Mouse (Mus musculus) liver, postnatal 0 days (tissue): ENCODE measurements around the gene Plcg1. TPM values are rescaled to one million over a fixed set of nuclear protein-coding genes. Genes with fewer than 3 reads are reported as not detected.

Source experiments
- ATAC-seq: fragments of 200-750 bp; cut with Nextera tagmentation; 2 replicates; pipeline ENCODE4 v1.8.0; 2017; ENCODE audit warnings: mild to moderate bottlenecking, moderate library complexity
- DNase-seq: peaks from one replicate; pipeline ENCODE4 v3.0.0-alpha.2; 2016
- H3K27ac ChIP-seq: fragments of 300-500 bp; sonication (generic); 2 replicates; pipeline ENCODE4 v1.5.1; 2014; ENCODE audit warnings: antibody characterized with exemption, moderate library complexity, mild to moderate bottlenecking, low read depth
- H3K27me3 ChIP-seq: fragments of 300-500 bp; sonication (generic); 2 replicates; pipeline ENCODE4 v1.6.1; 2014; ENCODE audit warnings: low read length, control low read depth, mixed read lengths; ENCODE audit not compliant: insufficient read depth
- H3K36me3 ChIP-seq: fragments of 300-500 bp; sonication (generic); replicated peaks from 2 replicates; pipeline ENCODE4 v1.6.1; 2014; ENCODE audit warnings: mild to moderate bottlenecking, control low read depth, low read length, moderate library complexity, mixed read lengths; ENCODE audit not compliant: insufficient read depth
- H3K4me1 ChIP-seq: fragments of 300-500 bp; sonication (generic); 2 replicates; pipeline ENCODE4 v1.6.1; 2014; ENCODE audit warnings: antibody characterized with exemption, mild to moderate bottlenecking, control low read depth; ENCODE audit not compliant: insufficient read depth
- H3K4me2 ChIP-seq: fragments of 300-500 bp; sonication (generic); 2 replicates; pipeline ENCODE4 v1.6.1; 2014; ENCODE audit warnings: low read depth, mild to moderate bottlenecking, low read length, moderate library complexity, mixed read lengths
- H3K4me3 ChIP-seq: fragments of 300-500 bp; sonication (generic); 2 replicates; pipeline ENCODE4 v1.5.1; 2014; ENCODE audit warnings: low read depth, low read length
- H3K9ac ChIP-seq: fragments of 300-500 bp; sonication (generic); replicated peaks from 2 replicates; pipeline ENCODE4 v1.6.1; 2014; ENCODE audit warnings: mild to moderate bottlenecking, moderate library complexity
- H3K9me3 ChIP-seq: fragments of 300-500 bp; sonication (generic); 2 replicates; pipeline ENCODE4 v1.6.1; 2016; ENCODE audit warnings: mild to moderate bottlenecking, control low read depth, low read length, mixed read lengths
- CTCF ChIP-seq: sonication (generic); IDR thresholded peaks from 2 replicates; pipeline ENCODE4 v1.5.1; 2016; ENCODE audit warnings: antibody characterized with exemption, low read depth
- EP300 ChIP-seq: IDR thresholded peaks from 2 replicates; pipeline ENCODE4 v1.6.1; 2016; ENCODE audit warnings: antibody characterized with exemption, low read depth, mild to moderate bottlenecking
- WGBS: fragments of 180-500 bp; shearing (Covaris S2); extraction: QIAGEN DNeasy Blood & Tissue Kit; methylation state at CpG from one replicate; pipeline ENCODE4 v1.1.7; 2014; ENCODE audit not compliant: insufficient replicate concordance; 5-methylcytosine and 5-hydroxymethylcytosine counted together
- polyA plus RNA-seq: library from polyadenylated mRNA; unstranded; fragments of >200 nt; fragmentation: Nextera tagmentation; extraction: Ambion mirVana; gene quantifications from 2 replicates; pipeline ENCODE4 v1.2.1, GENCODE M21; 2015

Plcg1 gene
- polyA plus RNA-seq, 1 experiment from 2014 or later = 6.6 TPM

DNA sequence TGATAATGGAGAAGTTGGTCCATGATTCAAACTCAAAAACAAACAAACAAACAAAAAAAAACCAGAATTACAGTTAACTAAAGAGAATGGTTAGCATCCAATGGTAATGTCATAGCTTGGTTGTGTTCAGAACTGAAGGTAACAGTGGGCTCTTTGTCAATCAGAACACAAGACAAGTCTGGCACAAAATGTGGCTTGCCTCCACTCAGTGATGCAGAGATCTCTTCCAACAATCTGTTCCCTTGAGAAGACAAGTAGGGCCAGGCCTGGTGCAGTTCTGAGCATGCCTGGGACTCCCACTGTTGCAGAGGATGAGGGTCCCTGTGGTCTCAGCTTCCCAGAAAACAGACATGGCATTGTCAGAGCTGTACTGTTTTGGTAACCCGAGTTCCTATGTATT lies 39.8 kb downstream of the Plcg1 start:
- 0 out of 2 replicates have a peak, but pooled peaks cover 7% of the 10 kb centered on the region for H3K36me3 ChIP-seq
- WGBS = 89% methylated on average over 1 of the region's 1 CpGs
- no peak overlapping the region for H3K27ac ChIP-seq
- H3K9ac ChIP-seq = no peak overlapping the region
- no peak for TF ChIP-seq CTCF
- no peaks in the 10 kb centered on the region for H3K27me3 ChIP-seq
- H3K4me3 ChIP-seq = no peak overlapping the region
- no peaks in the 10 kb centered on the region for H3K9me3 ChIP-seq
- no peak for ATAC-seq
- DNase-seq = no peak
- no peaks in the 10 kb centered on the region for H3K4me1 ChIP-seq
- H3K4me2 ChIP-seq = no peak overlapping the region

GRCm38 (mm10) chr2:160771325-160772276 lies 40.5 kb downstream of the Plcg1 start:
- ATAC-seq (no peak), DNase-seq (no peak)
- Histone ChIP-seq H3K36me3 (0 out of 2 replicates have a peak, but pooled peaks cover 7% of the 10 kb centered on the region), H3K4me3 (no peak overlapping the region), H3K4me1 (no peaks in the 10 kb centered on the region), H3K9ac (no peak overlapping the region), H3K27me3 (no peaks in the 10 kb centered on the region), H3K27ac (no peak overlapping the region), H3K9me3 (no peaks in the 10 kb centered on the region), H3K4me2 (no peak overlapping the region)
- TF ChIP-seq CTCF (no peak), EP300 (no peak)
- 77% methylated on average over 8 of the region's 8 CpGs for WGBS

GRCm38 (mm10) chr2:160778034-160778433 lies 46.9 kb downstream of the Plcg1 start:
- H3K4me1 ChIP-seq = no peaks in the 10 kb centered on the region
- no peak overlapping the region for H3K27ac ChIP-seq
- no peaks in the 10 kb centered on the region for H3K9me3 ChIP-seq
- H3K4me3 ChIP-seq = no peak overlapping the region
- TF ChIP-seq EP300 = no peak
- no peak for TF ChIP-seq CTCF
- no peak overlapping the region for H3K4me2 ChIP-seq
- ATAC-seq (no peak), DNase-seq (no peak)
- no peak overlapping the region for H3K9ac ChIP-seq
- no peaks in the 10 kb centered on the region for H3K27me3 ChIP-seq
- H3K36me3 ChIP-seq = peaks cover 14% of the 10 kb centered on the region; the same call in 1 of the 2 replicates
- WGBS = 78% methylated on average over 2 of the region's 2 CpGs

DNA sequence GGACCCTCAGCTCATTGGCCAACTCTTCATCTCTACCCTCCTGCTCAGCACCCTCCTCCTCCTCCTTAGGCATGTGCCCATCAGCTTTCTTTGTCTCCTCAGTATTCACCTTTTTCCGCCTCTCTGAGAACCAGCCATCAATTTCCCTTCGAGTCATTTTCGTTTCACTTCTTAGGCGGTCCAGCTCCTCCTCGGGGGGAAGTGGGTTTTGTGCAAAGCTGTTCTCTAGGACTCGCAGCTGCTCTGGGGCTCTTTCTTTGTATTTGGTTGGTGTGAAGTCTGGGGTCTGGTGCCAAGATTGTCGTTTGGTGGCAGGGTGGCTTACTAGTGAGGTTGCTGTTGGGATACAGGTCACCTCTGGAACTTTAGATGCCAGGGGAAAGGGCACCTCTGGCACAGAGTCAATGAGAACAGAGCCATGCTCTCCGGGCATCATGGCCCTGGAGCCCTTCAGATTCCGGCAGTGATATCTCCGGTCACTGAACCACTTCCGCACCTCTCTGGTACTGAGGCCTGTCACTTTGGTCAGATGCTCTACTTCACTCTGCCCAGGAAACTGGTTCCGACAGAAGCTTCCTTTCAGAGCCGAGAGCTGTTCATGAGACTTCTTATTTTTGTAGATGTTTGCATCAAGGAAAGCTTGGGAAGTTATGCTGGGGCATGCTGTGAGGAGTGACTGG lies 49.2 kb downstream of the Plcg1 start:
- Histone ChIP-seq H3K27me3 (no peaks in the 10 kb centered on the region), H3K4me1 (no peaks in the 10 kb centered on the region), H3K36me3 (peaks cover 14% of the 10 kb centered on the region; the same call in 1 of the 2 replicates), H3K27ac (no peak overlapping the region), H3K4me3 (no peak overlapping the region), H3K9me3 (no peaks in the 10 kb centered on the region), H3K4me2 (no peak overlapping the region), H3K9ac (no peak overlapping the region)
- no peak for DNase-seq
- TF ChIP-seq EP300 (no peak), CTCF (no peak)
- ATAC-seq = no peak
- WGBS = 72% methylated on average over 13 of the region's 13 CpGs

GRCm38 (mm10) chr2:160780834-160781219 lies 49.7 kb downstream of the Plcg1 start:
- no peaks in the 10 kb centered on the region for H3K27me3 ChIP-seq
- DNase-seq = no peak
- ATAC-seq = no peak
- H3K4me2 ChIP-seq = no peak overlapping the region
- no peaks in the 10 kb centered on the region for H3K9me3 ChIP-seq
- no peaks in the 10 kb centered on the region for H3K4me1 ChIP-seq
- no peak for TF ChIP-seq CTCF
- no peak overlapping the region for H3K27ac ChIP-seq
- H3K36me3 ChIP-seq = peaks cover 14% of the 10 kb centered on the region; the same call in 1 of the 2 replicates
- WGBS = 90% methylated on average over 2 of the region's 2 CpGs
- H3K9ac ChIP-seq = no peak overlapping the region
- H3K4me3 ChIP-seq = no peak overlapping the region

GRCm38 (mm10) chr2:160786333-160786732 lies 55.2 kb downstream of the Plcg1 start:
- no peak for TF ChIP-seq EP300
- TF ChIP-seq CTCF = no peak
- H3K36me3 ChIP-seq = peaks cover 1% of the 10 kb centered on the region
- no peak for ATAC-seq
- no peaks in the 10 kb centered on the region for H3K9me3 ChIP-seq
- H3K4me2 ChIP-seq = no peak overlapping the region
- no peak overlapping the region for H3K9ac ChIP-seq
- 61% methylated on average over 1 of the region's 1 CpGs for WGBS
- H3K4me3 ChIP-seq = no peak overlapping the region
- no peak overlapping the region for H3K27ac ChIP-seq
- H3K4me1 ChIP-seq = no peaks in the 10 kb centered on the region; the same call in none of the 2 replicates
- DNase-seq = no peak
- no peaks in the 10 kb centered on the region for H3K27me3 ChIP-seq
